Mouse (Mus musculus) spleen, embryonic (tissue): ENCODE results near the gene Gm26661.

Experiments used
- CTCF ChIA-PET: fragments of 350-600 bp; sonication (Branson Sonifier 250); formaldehyde crosslinking; loops from one replicate; lab custom pipeline; 2022; lab: Charles Lee

The Gm26661 gene

GRCm38 (mm10) chr14:7791532-7792159 lies at the start of gene Gm26661:
Gm26661 (plus strand) TSS chr14:7791587.
- CTCF ChIA-PET, result no interaction called here

GRCm38 (mm10) chr14:7748944-7749763 lies 42.2 kb upstream of the Gm26661 start:
- CTCF ChIA-PET, result interaction anchor here (0.7 kb wide), 1 partner anchor 30 kb away, joined by 18 read pairs; no protein-coding TSS in a partner anchor

GRCm38 (mm10) chr14:7749764-7750089 lies 41.7 kb upstream of the Gm26661 start:
- CTCF ChIA-PET, result interaction anchor here (0.7 kb wide), 1 partner anchor 30 kb away, joined by 18 read pairs; no protein-coding TSS in a partner anchor

GRCm38 (mm10) chr14:7765569-7766314 lies 25.6 kb upstream of the Gm26661 start:
- CTCF ChIA-PET, result interaction anchor here (1.0 kb wide), 1 partner anchor 9 kb away, joined by 3 read pairs; no protein-coding TSS in a partner anchor

GRCm38 (mm10) chr14:7773714-7774389 lies 17.5 kb upstream of the Gm26661 start:
- CTCF ChIA-PET, result no interaction called here

GRCm38 (mm10) chr14:7786073-7786472 lies 5.3 kb upstream of the Gm26661 start:
- CTCF ChIA-PET, result no interaction called here

GRCm38 (mm10) chr14:7789266-7790030 lies 1.9 kb upstream of the Gm26661 start:
- CTCF ChIA-PET, result no interaction called here

GRCm38 (mm10) chr14:7791061-7791531 lies 291 bp upstream of the Gm26661 start:
- CTCF ChIA-PET, result no interaction called here

- CTCF ChIA-PET, result no interaction called here
Observed at GRCm38 (mm10) chr14:7795961-7796360, 4.6 kb downstream of the Gm26661 start.

GRCm38 (mm10) chr14:7800611-7801010 lies 9.2 kb downstream of the Gm26661 start:
- CTCF ChIA-PET, result no interaction called here

- CTCF ChIA-PET, result no interaction called here
Observed at GRCm38 (mm10) chr14:7801831-7802230, 10.4 kb downstream of the Gm26661 start.

GRCm38 (mm10) chr14:7803874-7804557 lies 12.6 kb downstream of the Gm26661 start:
- CTCF ChIA-PET, result no interaction called here

GRCm38 (mm10) chr14:7804558-7804905 lies 13.1 kb downstream of the Gm26661 start:
- CTCF ChIA-PET, result no interaction called here

GRCm38 (mm10) chr14:7807711-7808110 lies 16.3 kb downstream of the Gm26661 start:
- CTCF ChIA-PET, result no interaction called here

GRCm38 (mm10) chr14:7808501-7808981 lies 17.2 kb downstream of the Gm26661 start:
- CTCF ChIA-PET, result no interaction called here

- CTCF ChIA-PET, result no interaction called here
Observed at GRCm38 (mm10) chr14:7809043-7809955, 17.9 kb downstream of the Gm26661 start.

- CTCF ChIA-PET, result interaction anchor here (1.1 kb wide), 1 partner anchor 125 kb away, joined by 3 read pairs; no protein-coding TSS in a partner anchor
Observed at GRCm38 (mm10) chr14:7817770-7818462, 26.5 kb downstream of the Gm26661 start, which contains the start of gene Flnb. Flnb (plus strand) TSS chr14:7817957.

- CTCF ChIA-PET, result no interaction called here
Observed at GRCm38 (mm10) chr14:7818463-7819121, 27.2 kb downstream of the Gm26661 start.
